Mouse (Mus musculus) cerebellum, postnatal 36 days (tissue): ENCODE measurements around the gene Eml3.
A peak's percentile ranks its signal among the peaks of the same experiment; 100 is the strongest.
"Not testable (repeated sequence)": the region's sequence is repeated elsewhere in the genome, so short reads cannot be mapped to it uniquely, and the experiment has no call there.

Experiments used
- DNase-seq, 2 experiments: peaks; one replicate each; pipeline ENCODE4 v3.0.0; 2021 to 2022; ENCODE audit warnings: mixed read lengths in 2 of 2

Gene Eml3

DNA sequence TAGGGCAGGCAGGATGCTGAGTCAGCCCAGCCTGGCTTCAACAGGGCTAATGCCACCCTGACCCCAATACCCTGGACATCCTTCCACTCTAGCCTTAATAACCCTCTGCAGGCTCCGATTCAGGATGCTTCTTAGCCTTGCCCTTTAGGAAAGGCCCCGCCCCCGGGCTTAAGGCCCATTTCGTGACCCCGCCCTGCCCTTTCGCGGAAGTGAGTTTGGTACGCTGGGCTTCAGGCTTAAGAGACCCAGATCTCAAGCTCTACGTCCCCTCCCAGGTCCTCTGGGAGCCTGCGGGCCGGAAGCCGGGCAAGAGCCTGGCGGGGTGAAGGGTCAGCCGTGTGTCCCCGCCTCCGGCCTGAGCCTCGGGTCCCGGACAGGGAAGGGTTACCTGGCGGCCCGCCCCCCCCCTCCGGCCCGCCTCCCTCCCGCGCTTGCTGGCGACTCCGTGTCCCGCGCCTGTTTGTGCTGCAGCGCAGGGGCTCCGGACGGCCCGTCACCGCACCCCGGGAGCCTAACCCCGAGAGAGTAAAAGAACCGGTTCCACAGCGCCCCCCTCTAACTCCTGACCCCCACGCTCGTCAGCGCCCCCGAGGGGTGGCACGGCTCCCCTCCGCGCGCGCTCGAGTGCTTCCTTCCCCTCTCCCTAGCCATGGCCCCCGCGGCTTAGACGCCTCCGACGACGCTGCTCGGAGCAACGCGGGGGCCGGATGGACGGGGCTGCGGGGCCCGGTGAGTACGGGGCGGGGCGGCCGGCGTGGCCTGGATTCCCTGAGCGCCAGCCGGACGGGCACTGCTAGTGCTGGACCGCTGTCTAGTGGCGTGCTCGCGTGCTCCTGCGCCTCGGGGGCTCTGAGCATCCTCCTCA, at the start of gene Eml3, which contains the start of gene Rom1:
Eml3 (plus strand) TSS at position 329 of the 865 bp plus-strand sequence.
Rom1 (minus strand) TSS at position 133 of the 865 bp plus-strand sequence.
- peak; percentile 73 to 78 for DNase-seq

DNA sequence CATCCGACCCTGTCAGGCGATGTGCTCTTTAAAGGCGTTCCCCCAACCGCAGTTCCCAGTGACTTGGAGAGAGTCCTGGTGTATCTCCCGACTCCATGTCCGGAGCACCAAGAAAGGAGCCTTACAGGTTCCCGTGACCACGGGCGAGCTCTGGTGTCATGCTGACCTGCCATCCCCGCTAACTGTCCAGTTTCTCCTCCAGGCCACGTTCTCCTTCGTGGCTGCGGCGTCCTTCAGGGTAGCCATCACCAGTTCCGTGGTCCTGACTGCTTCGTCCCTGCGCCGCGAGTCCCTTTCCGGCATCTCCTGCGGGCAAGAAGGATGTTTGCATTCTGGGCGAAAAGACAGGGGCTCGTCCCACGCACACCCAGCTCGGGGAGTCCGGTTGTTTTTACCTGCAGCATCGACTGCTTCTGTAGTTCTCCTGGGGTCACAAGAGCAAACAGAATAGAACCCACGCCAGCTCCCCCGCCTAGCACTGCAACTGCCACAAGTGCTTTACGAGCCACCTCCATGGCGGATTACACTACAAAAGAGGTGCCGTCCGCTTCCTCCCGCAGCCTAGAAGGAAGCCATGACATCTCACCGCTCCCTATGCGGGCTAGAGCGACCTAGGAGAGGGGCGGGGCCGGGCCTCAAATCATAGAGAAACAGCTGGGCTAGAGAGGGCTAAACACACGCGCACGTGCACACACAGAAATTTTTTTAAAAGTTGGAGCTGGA, 48.9 kb upstream of the Eml3 start, which contains the start of gene Uqcc3:
Uqcc3 (minus strand) TSS at position 613 of the 723 bp plus-strand sequence.
- DNase-seq: peak; percentile 87 to 89

DNA sequence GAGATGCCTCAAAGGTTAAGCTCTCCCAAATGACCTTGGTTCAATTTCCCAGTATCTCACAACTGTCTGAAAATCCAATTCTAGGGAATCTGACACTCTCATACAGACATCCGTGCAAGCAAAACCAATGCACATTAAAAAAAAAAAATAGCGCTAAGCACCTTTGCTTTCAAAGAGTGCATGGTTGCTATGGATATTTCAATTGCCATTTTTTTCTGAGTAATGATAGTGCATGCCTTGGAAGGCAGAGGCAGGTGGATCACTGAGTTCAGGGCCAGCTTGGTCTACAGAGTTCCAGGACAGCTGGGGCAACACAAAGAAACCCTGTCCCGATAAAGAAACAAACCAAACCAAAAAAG, 48.3 kb upstream of the Eml3 start:
- DNase-seq: no peak

DNA sequence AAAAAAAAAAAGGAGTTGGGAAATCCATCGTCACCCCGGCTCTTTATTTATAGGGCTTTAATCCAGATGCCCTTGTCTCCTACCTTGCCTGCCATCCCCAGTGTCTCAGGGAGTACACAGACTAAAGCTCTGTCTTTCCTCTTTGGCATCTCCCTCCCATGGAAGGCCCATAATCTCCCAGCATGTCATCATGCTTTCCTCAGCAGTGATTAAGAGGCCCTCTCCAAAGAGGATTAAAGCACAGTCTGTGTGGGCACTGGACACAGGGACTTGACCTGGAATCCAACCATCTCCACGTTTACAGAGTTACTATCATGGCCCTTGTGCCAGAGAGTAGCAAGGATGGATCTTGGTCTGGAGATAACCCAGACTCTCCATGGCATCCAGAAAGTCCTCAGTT, 45.7 kb upstream of the Eml3 start, which contains the start of the genes Lbhd1 and Gm49403:
Lbhd1 (plus strand) TSS at position 117 of the 400 bp plus-strand sequence.
Gm49403 (plus strand) TSS at position 315 of the 400 bp plus-strand sequence.
- no peak for DNase-seq

DNA sequence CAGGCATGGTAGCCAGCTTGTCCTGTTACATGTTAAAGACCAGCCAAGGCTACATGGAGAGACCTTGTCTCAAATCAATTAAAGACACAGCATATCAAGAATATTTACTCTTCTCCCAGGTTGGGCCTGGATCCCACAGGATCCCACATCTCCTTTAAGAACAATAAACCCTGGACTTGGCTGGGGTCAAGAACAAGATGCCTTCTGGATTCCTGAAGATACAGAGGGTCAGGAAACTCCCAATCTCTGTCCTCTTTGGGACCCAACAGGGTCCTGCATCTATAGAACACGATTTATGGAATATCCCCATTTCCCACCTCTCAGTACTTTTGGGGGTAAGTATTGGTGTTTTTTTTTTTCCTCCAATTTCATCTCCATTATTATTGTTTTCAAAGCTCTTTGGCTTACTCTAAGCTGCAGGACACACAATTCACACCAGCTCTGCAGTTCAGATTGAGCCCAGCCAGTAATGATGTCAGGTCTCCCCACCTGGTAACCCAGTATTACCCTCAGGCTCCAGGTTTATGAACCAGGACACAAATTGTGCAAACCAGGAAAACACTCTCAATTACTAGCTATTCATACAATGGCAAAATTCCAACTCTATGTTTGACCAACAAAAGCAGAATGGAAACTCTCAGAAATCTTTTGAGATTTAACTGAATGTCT, 42.3 kb upstream of the Eml3 start:
- DNase-seq: no peak

DNA sequence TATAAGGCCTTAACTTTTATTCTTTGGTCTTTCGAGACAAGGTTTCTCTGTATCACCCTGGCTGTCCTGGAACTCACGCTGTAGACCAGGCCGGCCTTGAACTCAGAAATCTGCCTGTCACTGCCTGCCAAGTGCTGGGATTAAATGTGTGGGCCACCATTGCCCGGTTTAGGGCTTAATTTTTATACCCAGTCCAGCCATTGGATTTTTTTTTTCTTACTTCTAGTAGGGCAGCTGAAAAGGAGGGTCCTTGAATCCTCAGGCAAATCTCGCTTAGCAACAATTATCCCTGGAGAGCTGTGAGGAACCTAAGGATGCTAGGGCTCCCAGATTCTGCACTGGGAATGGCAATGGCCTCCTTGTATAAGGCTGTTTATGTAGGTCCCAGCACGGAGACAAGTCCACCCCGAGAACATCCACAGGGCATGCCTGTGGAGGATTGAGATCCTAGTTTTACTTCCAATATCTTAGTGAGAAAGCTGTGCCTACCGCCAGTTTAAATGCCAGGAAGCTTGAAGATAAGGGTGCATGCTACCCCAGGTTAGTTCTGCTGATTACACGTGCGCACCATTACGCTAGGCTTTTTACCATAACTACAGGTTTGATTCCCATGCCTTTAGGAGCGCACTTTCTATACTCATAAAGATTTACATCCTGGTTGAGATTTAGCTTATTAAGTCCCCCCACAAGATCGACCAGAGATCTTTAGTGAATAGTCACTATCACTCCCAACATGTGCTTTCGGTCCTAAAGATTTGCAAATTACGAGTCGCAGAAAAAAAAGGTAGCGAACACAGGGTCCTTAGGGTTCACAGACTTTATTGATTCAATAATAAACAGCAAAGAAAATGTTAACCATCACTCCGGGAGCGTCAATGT, 41.5 kb upstream of the Eml3 start:
- DNase-seq: no peak

DNA sequence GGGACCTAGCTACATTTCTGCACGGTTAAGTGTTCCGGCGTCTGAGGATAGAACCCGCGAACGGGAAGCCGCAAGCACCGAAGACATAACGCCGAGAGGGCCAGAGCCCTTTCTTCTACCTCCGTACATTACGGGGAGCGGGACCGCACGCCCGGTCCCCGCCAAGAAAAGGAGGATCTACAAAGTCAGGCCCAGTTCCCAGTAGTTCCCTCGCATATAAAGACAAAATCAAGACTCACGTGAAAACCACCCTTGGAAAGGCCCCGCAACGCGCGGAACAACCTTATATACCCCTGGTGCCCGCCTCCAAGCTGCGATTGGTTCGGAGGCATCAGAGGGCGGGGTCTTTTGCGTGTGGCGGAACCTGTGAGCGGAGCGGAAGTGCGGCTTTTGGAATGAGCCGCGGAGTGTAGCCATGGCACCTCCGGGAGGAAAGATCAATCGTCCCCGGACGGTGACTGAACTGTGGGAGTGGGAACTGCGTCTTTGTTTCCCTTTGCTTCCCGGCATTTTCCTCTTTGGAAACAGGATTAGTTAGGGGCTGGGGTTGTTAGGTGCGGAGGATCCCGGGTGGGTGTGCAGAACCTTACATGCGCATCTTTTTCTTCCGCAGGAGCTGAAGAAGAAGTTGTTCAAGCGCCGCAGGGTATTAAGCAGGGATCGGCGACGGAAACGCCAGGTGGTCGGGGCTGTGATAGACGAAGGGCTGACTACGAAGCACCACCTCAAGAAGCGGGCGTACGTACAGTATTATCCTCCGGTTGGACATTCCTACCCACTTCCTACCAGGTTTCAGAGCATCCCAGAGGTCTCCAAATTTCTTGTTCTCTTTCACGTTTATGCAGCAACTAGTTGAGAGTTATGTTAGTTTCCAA, 40.6 kb upstream of the Eml3 start, which contains the start of the genes 1810009A15Rik and Gm49416:
1810009A15Rik (plus strand) TSS at position 343 of the 875 bp plus-strand sequence.
Gm49416 (plus strand) TSS at position 416 of the 875 bp plus-strand sequence.
- DNase-seq: peak; percentile 93

DNA sequence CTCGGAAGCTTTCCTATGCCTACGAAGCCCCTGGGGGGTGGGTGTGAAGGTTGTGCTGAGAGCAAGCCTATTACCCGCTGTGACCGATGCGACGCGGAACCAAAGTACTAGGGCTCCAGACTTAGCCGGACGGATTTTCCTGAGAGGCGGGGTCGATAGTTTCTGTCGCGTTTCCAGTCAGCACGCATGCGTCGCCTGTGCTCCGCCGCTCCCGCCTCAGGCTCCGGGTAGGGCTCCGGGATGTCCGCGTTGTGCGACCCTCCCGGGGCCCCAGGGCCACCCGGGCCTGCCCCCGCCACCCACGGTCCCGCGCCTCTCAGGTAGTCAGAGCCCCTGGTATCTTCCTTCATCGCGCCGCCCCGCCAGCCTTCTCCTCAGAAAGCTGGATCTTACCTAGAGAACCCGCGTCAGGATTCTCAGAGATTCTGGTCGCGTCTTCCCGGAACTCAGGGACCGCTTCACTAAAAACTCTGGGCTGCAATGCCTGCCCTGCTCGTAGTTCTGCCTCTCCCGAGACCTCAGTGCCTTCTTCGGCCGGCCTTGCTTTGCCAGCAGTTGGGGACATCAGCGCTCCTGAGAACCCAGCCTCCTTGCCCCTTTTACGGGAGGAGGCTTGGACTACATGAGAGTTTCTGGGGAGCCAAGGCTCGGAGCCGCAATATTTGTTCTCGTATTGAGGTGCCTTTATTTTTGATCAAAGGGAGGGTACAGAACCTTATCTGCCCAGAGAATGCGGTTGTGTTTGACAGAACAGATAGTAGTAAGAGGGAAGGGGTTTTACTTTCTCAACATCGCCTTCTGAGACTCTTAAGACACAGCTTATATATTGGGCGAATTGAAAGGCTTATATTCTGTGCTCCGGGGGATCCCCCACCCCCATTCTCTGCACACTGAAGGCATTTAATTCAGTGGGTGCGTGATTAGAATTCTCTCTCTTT, 36.3 kb upstream of the Eml3 start, which contains the start of gene Ints5:
Ints5 (plus strand) TSS at position 177 of the 938 bp plus-strand sequence.
- peak; percentile 86 to 90 for DNase-seq

DNA sequence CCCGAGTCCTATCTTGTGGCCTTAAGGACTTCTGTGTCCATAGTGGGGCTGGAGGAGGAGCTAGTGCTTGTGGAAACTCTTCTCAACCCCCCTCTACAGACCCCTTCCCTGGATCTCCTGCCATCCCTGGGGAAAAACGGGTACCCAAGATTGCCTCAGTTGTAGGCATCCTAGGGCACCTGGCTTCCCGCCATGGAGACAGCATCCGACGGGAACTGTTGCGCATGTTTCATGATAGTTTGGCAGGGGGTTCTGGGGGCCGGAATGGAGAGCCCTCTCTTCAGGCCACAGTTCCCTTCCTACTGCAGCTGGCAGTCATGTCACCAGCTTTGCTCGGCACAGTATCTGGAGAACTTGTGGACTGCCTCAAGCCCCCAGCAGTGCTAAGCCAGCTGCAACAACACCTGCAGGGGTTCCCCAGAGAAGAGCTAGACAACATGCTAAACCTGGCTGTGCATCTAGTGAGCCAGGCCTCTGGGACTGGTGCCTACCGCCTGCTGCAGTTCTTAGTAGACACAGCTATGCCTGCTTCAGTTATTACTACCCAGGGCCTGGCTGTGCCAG, 33.9 kb upstream of the Eml3 start:
- DNase-seq: no peak

DNA sequence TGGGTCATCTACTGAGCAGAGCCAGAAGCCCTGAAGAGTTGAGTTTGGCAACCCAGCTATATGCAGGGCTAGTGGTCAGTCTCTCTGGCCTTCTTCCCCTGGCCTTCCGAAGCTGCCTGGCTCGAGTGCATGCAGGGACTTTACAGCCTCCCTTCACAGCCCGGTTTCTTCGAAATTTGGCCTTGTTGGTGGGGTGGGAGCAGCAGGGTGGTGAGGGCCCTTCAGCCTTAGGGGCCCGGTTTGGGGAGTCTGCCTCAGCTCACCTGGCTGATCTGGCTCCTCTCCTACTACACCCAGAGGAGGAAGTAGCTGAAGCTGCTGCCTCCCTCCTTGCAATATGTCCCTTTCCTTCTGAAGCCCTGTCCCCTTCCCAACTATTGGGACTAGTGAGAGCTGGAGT, 33.1 kb upstream of the Eml3 start:
- not testable (repeated sequence) for DNase-seq

DNA sequence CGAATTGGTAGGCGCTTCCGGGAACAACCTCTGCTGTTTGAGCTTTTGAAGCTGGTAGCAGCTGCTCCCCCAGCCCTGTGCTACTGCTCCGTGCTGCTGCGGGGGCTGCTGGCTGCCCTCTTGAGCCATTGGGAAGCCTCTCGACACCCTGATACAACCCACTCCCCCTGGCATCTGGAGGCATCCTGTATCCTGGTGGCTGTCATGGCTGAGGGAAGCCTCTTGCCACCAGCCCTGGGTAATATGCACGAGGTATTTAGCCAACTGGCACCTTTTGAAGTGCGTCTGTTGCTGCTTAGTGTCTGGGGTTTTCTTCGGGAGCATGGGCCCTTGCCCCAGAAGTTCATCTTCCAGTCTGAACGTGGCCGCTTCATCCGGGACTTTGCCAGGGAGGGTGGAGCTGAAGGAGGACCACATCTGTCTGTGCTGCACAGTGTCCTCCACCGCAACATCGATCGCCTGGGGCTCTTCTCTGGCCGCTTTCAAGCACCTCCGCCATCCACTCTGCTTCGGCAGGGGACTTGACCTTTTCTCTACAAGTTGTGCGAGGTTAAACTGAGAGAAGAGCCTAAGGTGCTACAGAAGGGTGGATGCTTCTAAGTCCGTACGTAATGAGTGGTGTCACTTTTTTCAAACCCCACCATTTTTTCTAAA, 32.0 kb upstream of the Eml3 start:
- DNase-seq: peak; percentile 34 to 36

DNA sequence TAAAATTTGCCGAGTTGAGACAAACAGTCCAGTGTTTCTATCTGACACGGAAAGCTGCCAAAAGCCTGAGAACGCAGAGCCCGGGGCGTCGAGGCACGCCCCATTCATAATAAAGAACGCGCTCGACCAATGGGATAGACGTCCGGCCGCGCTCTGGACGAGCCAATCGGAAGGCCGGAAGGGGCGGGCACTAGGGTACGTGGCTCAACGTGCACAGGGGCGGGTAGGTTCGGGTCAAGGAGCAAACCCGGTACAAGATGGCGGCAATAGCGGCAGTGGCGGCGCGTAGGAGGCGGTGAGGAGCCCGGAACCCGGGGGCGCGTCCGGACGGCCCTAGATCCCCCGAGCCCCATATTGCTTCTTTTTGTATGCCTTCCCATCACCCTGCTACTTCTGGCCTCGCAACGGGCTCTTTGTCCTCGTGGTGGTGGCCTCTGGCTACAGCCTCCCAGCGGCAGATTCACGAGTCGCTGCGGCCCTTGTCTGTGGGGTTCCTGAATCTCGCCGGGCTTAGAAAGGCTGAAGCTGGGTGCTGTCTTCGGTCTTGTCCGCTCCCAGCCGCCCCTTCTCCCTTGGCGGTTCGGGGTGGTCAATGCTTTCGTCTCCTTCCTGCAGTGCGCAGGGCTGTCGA, 31.4 kb upstream of the Eml3 start, which contains the start of gene Ganab:
Ganab (plus strand) TSS at position 207 of the 631 bp plus-strand sequence.
- DNase-seq: peak; percentile 93 to 95

DNA sequence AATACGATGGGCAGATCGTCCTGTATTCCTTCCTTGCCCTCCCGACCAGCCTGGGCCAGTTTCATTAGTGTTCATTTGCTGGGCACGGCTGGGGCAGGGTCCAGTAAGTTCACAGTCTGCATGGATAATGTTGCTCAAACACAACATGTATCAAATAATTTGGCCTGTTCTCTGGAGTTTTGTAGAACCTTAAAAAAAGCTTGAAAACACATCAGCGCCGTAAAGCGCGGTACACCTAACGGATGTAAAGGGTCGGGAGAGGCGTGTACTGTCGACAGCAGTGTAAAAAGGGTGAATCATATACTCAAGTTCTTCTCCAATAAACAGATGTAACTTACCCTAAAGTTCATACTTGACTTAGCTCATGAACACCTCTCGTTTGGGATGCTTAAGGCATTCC, 30.8 kb upstream of the Eml3 start:
- no peak for DNase-seq

DNA sequence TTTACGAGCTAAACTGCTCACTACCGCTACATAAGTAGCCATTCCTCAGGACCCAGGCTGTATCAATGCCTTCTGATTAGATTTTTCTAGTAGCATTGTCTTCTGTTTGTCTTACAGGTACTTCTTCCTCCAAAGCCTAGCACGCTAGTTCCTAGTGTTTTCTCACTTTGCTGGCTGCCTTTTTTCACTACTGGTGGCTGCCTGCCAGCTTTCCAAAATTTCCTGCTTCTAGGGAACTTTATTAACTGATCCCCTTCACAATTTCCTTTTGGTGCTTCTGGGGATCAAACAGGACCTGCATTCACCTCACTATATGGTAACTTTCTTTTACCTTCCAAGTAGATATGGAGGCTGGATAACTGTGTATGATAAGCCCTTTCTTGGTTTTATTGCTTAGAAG, 30.3 kb upstream of the Eml3 start:
- no peak for DNase-seq

DNA sequence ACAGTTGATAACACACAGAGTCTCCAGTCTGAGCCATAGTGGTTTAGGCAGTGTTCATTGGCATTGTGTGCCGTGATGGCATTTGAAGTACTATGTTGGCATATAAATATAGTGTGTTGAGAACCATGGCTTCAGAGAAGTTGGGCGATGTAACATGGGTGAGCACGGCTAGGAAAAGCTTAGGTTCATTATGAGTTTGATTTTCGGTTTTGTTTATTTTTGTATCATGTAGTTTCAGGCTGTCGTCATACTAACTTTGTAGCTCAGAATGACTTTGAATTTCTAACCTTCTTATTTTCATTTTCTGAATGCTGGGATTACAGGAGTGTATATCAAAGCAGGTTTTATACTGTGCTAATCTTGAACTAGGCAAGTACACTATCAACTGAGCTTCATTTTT, 25.9 kb upstream of the Eml3 start:
- no peak for DNase-seq

DNA sequence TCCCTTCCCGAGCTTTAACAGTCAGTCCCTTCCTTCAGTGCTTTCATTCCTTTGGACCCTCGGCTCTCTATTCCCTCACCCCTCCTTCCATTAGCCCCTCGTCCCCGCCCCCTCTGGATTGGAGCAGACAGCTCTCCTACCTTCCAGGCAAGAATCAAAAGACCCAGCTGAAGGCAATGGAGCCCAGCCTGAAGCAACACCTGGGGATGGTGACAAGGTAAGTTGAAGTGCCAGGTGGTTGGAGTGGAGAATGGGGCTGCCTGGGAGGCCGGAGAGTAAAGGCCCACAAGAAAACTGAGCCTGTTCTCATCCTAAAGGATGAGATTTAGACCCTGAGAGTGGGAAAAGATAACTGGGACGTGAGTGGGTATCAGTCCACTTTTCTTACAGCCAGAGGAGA, 20.8 kb upstream of the Eml3 start:
- DNase-seq: no peak

DNA sequence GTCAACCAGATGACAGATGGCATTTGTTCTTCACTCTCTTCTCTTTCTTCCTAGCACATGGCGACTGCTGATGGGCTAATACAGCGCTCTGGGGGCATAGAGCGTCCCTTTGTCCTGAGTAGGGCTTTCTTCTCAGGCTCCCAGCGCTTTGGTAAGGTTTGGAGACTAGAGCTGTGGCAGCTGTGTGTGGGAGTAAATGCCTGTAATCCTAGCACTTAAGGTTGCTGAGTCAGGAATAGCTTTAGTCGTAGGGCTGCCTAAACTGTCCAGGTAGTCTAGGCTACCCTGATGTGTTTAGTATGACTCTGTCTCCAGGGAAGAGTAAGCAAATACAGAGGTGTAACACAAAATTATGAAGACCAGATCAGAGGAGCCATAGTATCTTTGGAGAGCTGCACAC, 17.5 kb upstream of the Eml3 start:
- no peak for DNase-seq

DNA sequence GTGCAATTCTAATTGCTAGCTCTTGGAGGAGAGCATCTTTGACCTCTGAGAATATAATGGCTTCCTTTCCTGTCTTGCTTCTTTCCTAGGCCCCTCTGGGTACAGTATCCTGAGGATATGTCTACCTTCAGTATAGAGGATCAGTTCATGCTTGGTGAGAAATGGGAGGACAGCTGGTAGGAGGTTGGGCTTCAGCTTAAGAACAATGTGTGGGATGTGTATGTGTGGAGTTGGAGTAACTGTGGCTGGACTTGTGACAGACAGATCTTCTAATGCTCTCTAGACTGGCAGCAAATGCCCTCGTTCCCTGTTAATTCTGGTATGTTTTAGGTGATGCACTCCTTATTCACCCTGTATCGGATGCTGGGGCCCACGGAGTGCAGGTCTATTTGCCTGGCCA, 15.1 kb upstream of the Eml3 start:
- no peak for DNase-seq
